Mouse (Mus musculus) right cerebral cortex, postnatal 10 days (tissue): ENCODE data around the gene Gdf15.

ENCODE experiments used
- DNase-seq, 2 experiments: peaks; one replicate each; pipeline ENCODE4 v3.0.0; 2021; ENCODE audit warnings: low spot score in 2 of 2

Gene Gdf15

GRCm38 (mm10) chr8:70632346-70632892, at the start of gene Gdf15:
Gdf15 (minus strand) TSS chr8:70632456.
- no peak for DNase-seq

- DNase-seq: no peak
These were observed 49.2 kb upstream of the Gdf15 start for GRCm38 (mm10) chr8:70681410-70681809.

- no peak for DNase-seq
These were observed 47.8 kb upstream of the Gdf15 start for GRCm38 (mm10) chr8:70680039-70680438.

- DNase-seq: no peak
These were observed 47.1 kb upstream of the Gdf15 start for GRCm38 (mm10) chr8:70679404-70679803.

- DNase-seq: no peak
These were observed 46.4 kb upstream of the Gdf15 start for GRCm38 (mm10) chr8:70678679-70679078.

GRCm38 (mm10) chr8:70677451-70678080, 45.3 kb upstream of the Gdf15 start:
- no peak for DNase-seq

- DNase-seq: no peak
These were observed 43.1 kb upstream of the Gdf15 start for GRCm38 (mm10) chr8:70675336-70675735.

- DNase-seq: no peak
These were observed 42.5 kb upstream of the Gdf15 start for GRCm38 (mm10) chr8:70674716-70675115.

- DNase-seq: no peak
These were observed 41.9 kb upstream of the Gdf15 start for GRCm38 (mm10) chr8:70674109-70674508.

GRCm38 (mm10) chr8:70673079-70673856, 41.0 kb upstream of the Gdf15 start, which contains the start of gene Lsm4:
Lsm4 (plus strand) TSS chr8:70673248.
- DNase-seq: peak; percentile 98 to 99

- no peak for DNase-seq
These were observed 40.2 kb upstream of the Gdf15 start for GRCm38 (mm10) chr8:70672325-70673078.

- no peak for DNase-seq
These were observed 39.5 kb upstream of the Gdf15 start for GRCm38 (mm10) chr8:70671615-70672324.

GRCm38 (mm10) chr8:70667071-70667470, 34.8 kb upstream of the Gdf15 start:
- peak; percentile 68 to 75 for DNase-seq

- no peak for DNase-seq
These were observed 33.3 kb upstream of the Gdf15 start for GRCm38 (mm10) chr8:70665599-70665998.

- DNase-seq: no peak
These were observed 32.4 kb upstream of the Gdf15 start for GRCm38 (mm10) chr8:70664631-70665030.

GRCm38 (mm10) chr8:70663691-70664090, 31.4 kb upstream of the Gdf15 start:
- DNase-seq: no peak

- DNase-seq: no peak
These were observed 28.0 kb upstream of the Gdf15 start, which contains the start of gene Pgpep1 for GRCm38 (mm10) chr8:70660273-70660725. Pgpep1 (minus strand) TSS chr8:70660388.

GRCm38 (mm10) chr8:70659604-70660272, 27.5 kb upstream of the Gdf15 start:
- DNase-seq: peak; percentile 90

GRCm38 (mm10) chr8:70658897-70659603, 26.8 kb upstream of the Gdf15 start:
- no peak for DNase-seq

- no peak for DNase-seq
These were observed 25.5 kb upstream of the Gdf15 start for GRCm38 (mm10) chr8:70657739-70658138.
